Mouse (Mus musculus) kidney, adult 2 months (tissue): ENCODE measurements around the gene Fam171a2.

Experiments used
- CTCF ChIP-seq: fragments of 200-500 bp; conservative IDR thresholded peaks from 2 replicates; pipeline ENCODE4 v1.5.1; 2011; ENCODE audit warnings: low read depth, mild to moderate bottlenecking, control low read depth, low read length, moderate library complexity, mixed read lengths; ENCODE audit not compliant: insufficient read depth, insufficient read length
- POLR2A ChIP-seq: fragments of 200-500 bp; IDR thresholded peaks from one replicate; pipeline ENCODE4 v1.6.1; 2011; ENCODE audit warnings: low read depth, low read length, control low read depth

DNA sequence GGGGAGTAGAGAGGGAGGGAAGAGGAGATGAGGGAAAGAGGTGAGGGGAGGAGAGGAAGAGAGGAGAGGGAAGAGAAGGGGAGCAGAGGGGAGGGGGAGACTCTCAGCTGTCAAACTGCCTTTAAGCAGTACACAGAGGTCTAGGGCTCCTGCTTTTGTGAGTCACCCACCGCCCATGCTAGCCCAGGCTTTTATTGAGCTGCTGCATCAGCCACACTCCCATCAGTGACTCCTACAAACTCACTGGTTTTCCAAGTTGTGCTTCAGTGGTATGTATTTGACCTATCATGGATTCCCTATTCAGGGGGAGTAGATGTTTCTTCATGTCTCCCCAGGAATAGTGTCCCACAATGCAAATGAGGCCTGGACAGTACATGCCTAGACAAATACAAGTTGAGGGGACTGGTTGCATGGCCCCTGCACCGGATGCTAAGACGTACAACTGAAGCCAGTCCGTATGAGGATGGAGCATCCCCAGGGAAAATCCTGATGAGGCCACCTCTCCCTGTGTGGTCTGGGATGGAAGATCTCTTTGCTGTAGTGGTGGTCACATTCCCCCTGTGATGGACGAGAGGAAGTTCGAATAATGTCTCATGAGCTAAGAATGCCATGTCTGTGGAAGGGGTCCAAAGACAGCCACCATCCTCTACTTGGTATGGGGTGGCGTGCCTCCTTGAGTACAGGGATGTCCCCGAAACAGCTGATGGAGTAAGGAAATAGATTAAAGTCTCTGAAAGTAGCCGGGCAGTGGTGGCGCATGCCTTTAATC is 32.3 kb downstream of the Fam171a2 start:
- no peak for TF ChIP-seq CTCF
- no peak for TF ChIP-seq POLR2A
